Mouse (Mus musculus) layer of hippocampus, adult 8-10 months (tissue): Measurements from ENCODE around the gene Entpd8. TPM values are rescaled to one million over a fixed set of nuclear protein-coding genes. Genes with fewer than 3 reads are reported as not detected.

Experiments used
- microRNA-seq, 2 experiments: library from miRNA; unstranded; fragments of <30 nt; microRNA quantifications; one replicate each; pipeline ENCODE4 v1.2.0; 2022
- total RNA-seq, 4 experiments: library from RNA; stranded (reverse); gene quantifications; 2 replicates each; pipeline ENCODE4 v1.2.4; 2022

The Entpd8 gene
- total RNA-seq, 4 experiments from 2014 or later: not detected

Small RNA genes lying within 50 kb of the gene (microRNA-seq; reads per million reads assigned to microRNA genes)
- 0 reads per million in 2 experiments for gene Gm24328
- gene Mir7664: 0 to 0.25 reads per million in 2 experiments

Other genes starting within 250 kb of the Entpd8 start
- 10 to 100 TPM; 54.9 to 75.0 (median 66.8) TPM for gene Ehmt1, start 160.7 kb upstream of the Entpd8 start, total RNA-seq
- 10 to 100 TPM; 10.8 to 17.4 (median 17.1) TPM for gene Arrdc1, start 145.1 kb upstream of the Entpd8 start, total RNA-seq
- gene Zmynd19, start 130.5 kb upstream of the Entpd8 start, total RNA-seq: 10 to 100 TPM; 31.0 to 38.0 (median 35.3) TPM
- gene Dph7, start 117.9 kb upstream of the Entpd8 start, total RNA-seq: 10 to 100 TPM; 32.3 to 37.1 (median 35.2) TPM
- 10 to 100 TPM; 80.5 to 87.5 (median 85.1) TPM for gene Mrpl41, start 105.2 kb upstream of the Entpd8 start, total RNA-seq
- gene Pnpla7, start 104.3 kb upstream of the Entpd8 start, total RNA-seq: 10 to 100 TPM; 20.9 to 40.0 (median 37.1) TPM
- 100 to 1,000 TPM; 768 to 931 (median 837) TPM for gene Nsmf, start 25.9 kb upstream of the Entpd8 start, total RNA-seq
- not detected for gene Noxa1, start 14.8 kb downstream of the Entpd8 start, total RNA-seq
- 10 to 100 TPM; 16.9 to 20.4 (median 19.5) TPM for gene Nrarp, start 100.5 kb downstream of the Entpd8 start, total RNA-seq
- 1 to 10 TPM; 2.2 to 4.6 (median 2.8) TPM for gene Tor4a, start 116.6 kb downstream of the Entpd8 start, total RNA-seq
- gene Nelfb, start 131.2 kb downstream of the Entpd8 start, total RNA-seq: 10 to 100 TPM; 56.7 to 64.9 (median 64.0) TPM
- gene Stpg3, start 134.3 kb downstream of the Entpd8 start, total RNA-seq: under 1 TPM in 2 of 4 experiments, not detected in 2; 0.27 to 0.29 TPM
- not detected for gene Fam166a, start 138.4 kb downstream of the Entpd8 start, total RNA-seq
- 100 to 1,000 TPM; 303 to 348 (median 313) TPM for gene Tubb4b, start 144.4 kb downstream of the Entpd8 start, total RNA-seq
- not detected for gene Slc34a3, start 154.1 kb downstream of the Entpd8 start, total RNA-seq
- gene Rnf224, start 156.5 kb downstream of the Entpd8 start, total RNA-seq: not detected
- 100 to 1,000 TPM; 219 to 241 (median 229) TPM for gene Rnf208, start 162.0 kb downstream of the Entpd8 start, total RNA-seq
- gene Cysrt1, start 162.1 kb downstream of the Entpd8 start, total RNA-seq: not detected
- gene AL732309.1, start 166.6 kb downstream of the Entpd8 start, total RNA-seq: 1 to 10 TPM; 3.3 to 5.5 (median 4.4) TPM
- 10 to 100 TPM; 27.0 to 44.4 (median 33.9) TPM for gene Tmem203, start 175.1 kb downstream of the Entpd8 start, total RNA-seq
- 10 to 100 TPM; 19.9 to 27.8 (median 24.3) TPM for gene Tprn, start 182.3 kb downstream of the Entpd8 start, total RNA-seq
- 10 to 100 TPM; 59.0 to 71.0 (median 64.3) TPM for gene Ssna1, start 192.1 kb downstream of the Entpd8 start, total RNA-seq
- gene Anapc2, start 192.2 kb downstream of the Entpd8 start, total RNA-seq: 100 to 1,000 TPM in 2 of 4 experiments, 10 to 100 TPM in 2; 87.9 to 110 (median 99.0) TPM
- gene Tmem210, start 207.8 kb downstream of the Entpd8 start, total RNA-seq: not detected
- gene Lrrc26, start 209.6 kb downstream of the Entpd8 start, total RNA-seq: not detected
- 100 to 1,000 TPM; 366 to 436 (median 415) TPM for gene Grin1, start 238.9 kb downstream of the Entpd8 start, total RNA-seq